20 mouse cellular contexts compared by ENCODE assay signal in the genomic region with DNA sequence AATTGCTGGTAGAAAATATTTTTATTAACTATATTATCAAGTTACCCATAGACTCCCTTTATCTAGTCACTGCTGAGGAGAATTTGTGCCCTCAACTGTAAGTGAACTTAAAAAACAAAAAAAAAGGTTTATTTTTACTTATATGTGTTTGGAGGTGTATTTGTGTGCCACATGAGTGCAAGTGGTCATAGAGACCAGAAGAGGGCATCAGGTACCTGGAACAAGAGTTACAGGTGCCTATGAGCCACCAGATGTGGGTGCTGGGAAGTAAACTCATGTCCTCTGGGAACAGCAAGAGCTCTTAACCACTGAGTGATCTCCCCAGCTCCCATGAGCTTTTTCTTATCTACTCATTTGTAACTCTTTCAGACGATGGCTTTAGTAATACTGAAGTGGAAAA.
A peak's percentile ranks its signal among the peaks of the same experiment; 100 is the strongest.
DNase-seq lines count a peak whose midpoint lies in the region; ATAC-seq and TF ChIP-seq lines count a peak whose summit lies in the region.
"Had no signal": no experiment of that assay in that cellular context is flagged by ENCODE, and none has a peak within 500 bp of the region (broad histone marks: within the 10 kb centered on the region; RNA-seq: fewer than 3 reads in every experiment).

No protein-coding gene starts in this region.

- H3K4me3 ChIP-seq in intestine, postnatal 0 days (ENCODE audit: low read depth, low read length) = no peak overlapping the region
- H3K4me3 ChIP-seq in intestine, embryonic 15.5 days (replicated peaks) = no peak overlapping the region
- H3K4me3 ChIP-seq: embryonic facial prominence, embryonic 13.5 days; forebrain, embryonic 12.5 days; heart, embryonic 13.5 days; hindbrain, embryonic 12.5 days had no signal

- H3K4me1 ChIP-seq in intestine, postnatal 0 days (replicated peaks; ENCODE audit: control insufficient read depth, insufficient read depth, low read length) = no peaks in the 10 kb centered on the region
- H3K4me1 ChIP-seq in intestine, embryonic 15.5 days (replicated peaks) = no peaks in the 10 kb centered on the region
- H3K4me1 ChIP-seq: forebrain, embryonic 12.5 days; heart, embryonic 13.5 days; hindbrain, embryonic 12.5 days had no signal

- peak; percentile 44 for TF ChIP-seq CTCF in intestine, postnatal 0 days (IDR thresholded peaks at IDR 0.05; ENCODE audit: low read depth)

- WGBS in intestine, postnatal 0 days = 68% methylated on average over 1 of the region's 1 CpGs
- 48% methylated on average over 1 of the region's 1 CpGs for WGBS in intestine, embryonic 15.5 days

- H3K27me3 ChIP-seq in intestine, postnatal 0 days (replicated peaks; ENCODE audit: control insufficient read depth, insufficient read depth, low read length) = no peaks in the 10 kb centered on the region
- no peaks in the 10 kb centered on the region for H3K27me3 ChIP-seq in intestine, embryonic 15.5 days (replicated peaks)
- H3K27me3 ChIP-seq: embryonic facial prominence, embryonic 13.5 days; forebrain, embryonic 12.5 days; heart, embryonic 13.5 days; hindbrain, embryonic 12.5 days had no signal

- DNase-seq in A20 (ENCODE audit: low read depth, low spot score) (peak; percentile 3), ES-CJ7 (ENCODE audit: low read depth, low spot score) (peak; percentile 42)
- DNase-seq in cerebellum, adult 9-11 months = no peak
- DNase-seq in urinary bladder, adult 18-20 months (ENCODE audit: low spot score in 2 of 2) = no peak
- DNase-seq: adrenal gland, postnatal 10 days; B cell, adult 2 months; cerebellum, adult 11-12 months; cerebellum, adult 9-10 months; cerebellum, postnatal 36 days; gastrocnemius, postnatal 25 days; heart, postnatal 4 days had no signal

- H3K9ac ChIP-seq in intestine, postnatal 0 days (ENCODE audit: low read depth, low read length) = no peak overlapping the region
- H3K9ac ChIP-seq in intestine, embryonic 15.5 days = no peak overlapping the region
- H3K9ac ChIP-seq: embryonic facial prominence, embryonic 13.5 days; forebrain, embryonic 12.5 days; heart, embryonic 13.5 days; hindbrain, embryonic 12.5 days had no signal

- ATAC-seq in intestine, postnatal 0 days = no peak
- no peak for ATAC-seq in intestine, embryonic 15.5 days
- ATAC-seq: CD4-positive, CD25-positive, alpha-beta regulatory T cell, adult 4 months; forebrain, embryonic 16.5 days; hindbrain, postnatal 0 days had no signal

- H3K36me3 ChIP-seq in intestine, postnatal 0 days (ENCODE audit: control insufficient read depth, insufficient read depth) = no peaks in the 10 kb centered on the region
- no peaks in the 10 kb centered on the region for H3K36me3 ChIP-seq in intestine, embryonic 15.5 days
- H3K36me3 ChIP-seq: embryonic facial prominence, embryonic 13.5 days; forebrain, embryonic 12.5 days; heart, embryonic 13.5 days; hindbrain, embryonic 12.5 days had no signal

- no peaks in the 10 kb centered on the region for H3K9me3 ChIP-seq in intestine, postnatal 0 days (ENCODE audit: control insufficient read depth)
- no peaks in the 10 kb centered on the region for H3K9me3 ChIP-seq in intestine, embryonic 15.5 days
- H3K9me3 ChIP-seq: embryonic facial prominence, embryonic 13.5 days; forebrain, embryonic 12.5 days; heart, embryonic 13.5 days; hindbrain, embryonic 12.5 days had no signal

- no peak overlapping the region for H3K4me2 ChIP-seq in intestine, postnatal 0 days (replicated peaks; ENCODE audit: low read depth)
- H3K4me2 ChIP-seq in intestine, embryonic 15.5 days (replicated peaks) = no peak overlapping the region
- H3K4me2 ChIP-seq: embryonic facial prominence, embryonic 13.5 days; forebrain, embryonic 12.5 days; heart, embryonic 13.5 days; hindbrain, embryonic 12.5 days had no signal

- H3K27ac ChIP-seq in intestine, postnatal 0 days (ENCODE audit: low read depth, low read length) = no peak overlapping the region
- H3K27ac ChIP-seq in intestine, embryonic 15.5 days = no peak overlapping the region
- H3K27ac ChIP-seq: embryonic facial prominence, embryonic 13.5 days; forebrain, embryonic 12.5 days; heart, embryonic 13.5 days; hindbrain, embryonic 12.5 days; hindbrain, postnatal 0 days had no signal

Comparison
In these comparisons a context has a peak if more than half of its experiments do, and no peak if none do; other contexts are left out.
1. DNase-seq: peak in A20 (single experiment) and ES-CJ7 (single experiment); none in cerebellum, adult 9-11 months (single experiment) and urinary bladder, adult 18-20 months (0 of 2).